Mouse (Mus musculus): ENCODE results near the gene Igf2bp1.

DNA sequence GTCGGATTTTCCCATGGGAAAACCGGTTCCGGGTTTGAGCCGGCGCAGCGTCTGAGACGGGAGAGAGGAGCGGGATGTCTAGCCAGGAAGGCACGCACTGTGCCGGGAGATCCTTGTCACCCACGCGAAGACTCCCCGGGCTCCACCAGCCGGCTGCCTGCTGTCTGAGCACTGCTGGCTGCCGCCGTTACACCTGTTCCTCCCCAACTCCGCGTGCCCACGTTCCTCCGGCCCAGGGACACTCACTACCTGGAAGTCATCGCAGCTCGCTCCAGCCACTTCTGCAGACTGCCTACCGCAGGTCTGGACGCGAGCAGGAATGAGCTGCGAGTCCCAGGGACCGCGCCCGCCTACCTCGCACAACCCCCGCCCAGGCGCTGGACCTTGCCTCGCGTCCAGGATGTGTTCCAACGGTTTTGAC, 91.2 kb downstream of the Igf2bp1 start, which contains the start of gene B4galnt2:
- no peak for TF ChIP-seq CTCF (IDR thresholded peaks at IDR 0.05; ENCODE audit: low read depth)
- TF ChIP-seq EP300 (IDR thresholded peaks at IDR 0.05; ENCODE audit: low read depth): no peak

Data from heart, postnatal 0 days (tissue).